ENCODE assay signal across 8 mouse cellular contexts in the genomic region with DNA sequence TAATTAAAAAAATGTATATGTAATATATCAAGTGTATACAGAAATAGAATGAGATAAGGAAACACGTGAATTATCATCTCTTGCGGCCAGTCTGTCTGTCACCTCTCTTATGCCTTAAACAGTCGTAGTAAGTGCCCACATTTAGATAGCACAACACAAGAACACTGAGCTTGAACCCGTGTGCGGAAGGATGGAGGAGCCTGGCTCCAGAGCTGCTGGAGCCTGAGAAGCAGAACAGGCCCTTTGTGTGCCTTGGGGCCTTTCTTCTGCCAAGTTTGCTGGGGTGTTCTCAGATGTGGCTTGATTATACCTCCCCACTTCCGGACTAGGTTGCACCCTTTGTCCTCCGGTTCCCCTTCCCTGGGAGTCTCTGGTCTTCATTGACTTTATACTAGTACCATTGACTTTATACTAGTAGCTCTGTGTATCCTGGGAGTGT. TPM values are rescaled to one million over a fixed set of nuclear protein-coding genes. Genes with fewer than 3 reads are reported as not detected.
A peak's percentile ranks its signal among the peaks of the same experiment; 100 is the strongest.
DNase-seq lines count a peak whose midpoint lies in the region; ATAC-seq lines count a peak whose summit lies in the region.

No protein-coding gene starts in this region.

- no peak overlapping the region for H3K4me3 ChIP-seq in forebrain, embryonic 16.5 days (replicated peaks; ENCODE audit: low read length)
- H3K4me3 ChIP-seq in lung, embryonic 16.5 days (ENCODE audit: low read length): no peak overlapping the region

- no peaks in the 10 kb centered on the region for H3K27me3 ChIP-seq in forebrain, embryonic 16.5 days (replicated peaks; ENCODE audit: control insufficient read depth, insufficient read depth, low read length)
- no peaks in the 10 kb centered on the region for H3K27me3 ChIP-seq in lung, embryonic 16.5 days (ENCODE audit: control insufficient read depth, insufficient read depth, low read depth, low read length)

- ATAC-seq in frontal cortex, adult (ENCODE audit: low TSS enrichment): peak; percentile 27; the same call in 1 of the 2 replicates
- ATAC-seq in forebrain, embryonic 16.5 days: no peak
- peak; percentile 58 for ATAC-seq in lung, embryonic 16.5 days (ENCODE audit: low read depth)

- no peaks in the 10 kb centered on the region for H3K36me3 ChIP-seq in forebrain, embryonic 16.5 days (ENCODE audit: control insufficient read depth, insufficient read depth)
- peaks cover 2% of the 10 kb centered on the region; the same call in 1 of the 2 replicates for H3K36me3 ChIP-seq in lung, embryonic 16.5 days (ENCODE audit: control insufficient read depth, insufficient read depth, low read length)

- H3K4me2 ChIP-seq in forebrain, embryonic 16.5 days (ENCODE audit: low read length): no peak overlapping the region
- H3K4me2 ChIP-seq in lung, embryonic 16.5 days (ENCODE audit: low read depth, low read length): peak overlapping the region; percentile 44

- no peaks in the 10 kb centered on the region for H3K9me3 ChIP-seq in forebrain, embryonic 16.5 days (ENCODE audit: control insufficient read depth, low read length)
- H3K9me3 ChIP-seq in lung, embryonic 16.5 days (ENCODE audit: control insufficient read depth, low read length): no peaks in the 10 kb centered on the region

- H3K9ac ChIP-seq in forebrain, embryonic 16.5 days (replicated peaks; ENCODE audit: low read depth, low read length): no peak overlapping the region
- H3K9ac ChIP-seq in lung, embryonic 16.5 days (ENCODE audit: low read length): peak overlapping the region; percentile 48; the same call in 1 of the 2 replicates

- peak overlapping the region; percentile 69 for H3K27ac ChIP-seq in forebrain, embryonic 16.5 days (ENCODE audit: low read length)
- peak overlapping the region; percentile 94 for H3K27ac ChIP-seq in lung, embryonic 16.5 days (ENCODE audit: low read length)

- DNase-seq in frontal cortex, adult 2 months (ENCODE audit: extremely low spot score in 1 of 2, low spot score in 1 of 2): no peak
- peak; percentile 64 for DNase-seq in ZHBTc4 (ENCODE audit: low read depth, low spot score)
- DNase-seq in induced T-regulatory cell, adult 2 months (ENCODE audit: low read depth): peak; percentile 78
- peak; percentile 32 for DNase-seq in skeletal muscle tissue, adult 2 months (ENCODE audit: low read depth, low spot score)
- no peak for DNase-seq in right cerebral cortex, postnatal 36 days (ENCODE audit: low spot score in 2 of 2)

- 55% methylated on average over 7 of the region's 7 CpGs for WGBS in forebrain, embryonic 16.5 days
- WGBS in lung, embryonic 16.5 days: 24% methylated on average over 7 of the region's 7 CpGs

- peaks cover 22% of the 10 kb centered on the region for H3K4me1 ChIP-seq in forebrain, embryonic 16.5 days (replicated peaks; ENCODE audit: control insufficient read depth, insufficient read depth, low read length)
- H3K4me1 ChIP-seq in lung, embryonic 16.5 days (replicated peaks; ENCODE audit: control insufficient read depth, insufficient read depth, low read length): peaks cover 26% of the 10 kb centered on the region

RNA-seq across cellular contexts. Expression of gene Atf7ip, which starts 25.8 kb away (rescaled TPM):
- polyA plus RNA-seq in frontal cortex, adult 2 months (2012; rRNA removed): 42.8 and 49.5 TPM in 2 replicates
- 49.2 and 50.9 TPM in 2 replicates for polyA plus RNA-seq in forebrain, embryonic 16.5 days (2015; fragmentation: Nextera tagmentation; extraction: Ambion mirVana)
- polyA plus RNA-seq in lung, embryonic 16.5 days (2015; fragmentation: Nextera tagmentation; extraction: Ambion mirVana): 41.2 and 43.6 TPM in 2 replicates

Comparison
In these comparisons a context has a peak if more than half of its experiments do, and no peak if none do; other contexts are left out.
1. DNase-seq: peak in ZHBTc4 (single experiment), induced T-regulatory cell, adult 2 months (single experiment) and skeletal muscle tissue, adult 2 months (single experiment); none in frontal cortex, adult 2 months (0 of 2) and right cerebral cortex, postnatal 36 days (0 of 2).